Mouse (Mus musculus): ENCODE measurements at regions not wholly inside any gene's neighbourhood (a gene's known extent, or its start where the extent isn't known, plus 50 kb on each side); places are given as distances from the start of the nearest gene placed in this dataset.

DNA sequence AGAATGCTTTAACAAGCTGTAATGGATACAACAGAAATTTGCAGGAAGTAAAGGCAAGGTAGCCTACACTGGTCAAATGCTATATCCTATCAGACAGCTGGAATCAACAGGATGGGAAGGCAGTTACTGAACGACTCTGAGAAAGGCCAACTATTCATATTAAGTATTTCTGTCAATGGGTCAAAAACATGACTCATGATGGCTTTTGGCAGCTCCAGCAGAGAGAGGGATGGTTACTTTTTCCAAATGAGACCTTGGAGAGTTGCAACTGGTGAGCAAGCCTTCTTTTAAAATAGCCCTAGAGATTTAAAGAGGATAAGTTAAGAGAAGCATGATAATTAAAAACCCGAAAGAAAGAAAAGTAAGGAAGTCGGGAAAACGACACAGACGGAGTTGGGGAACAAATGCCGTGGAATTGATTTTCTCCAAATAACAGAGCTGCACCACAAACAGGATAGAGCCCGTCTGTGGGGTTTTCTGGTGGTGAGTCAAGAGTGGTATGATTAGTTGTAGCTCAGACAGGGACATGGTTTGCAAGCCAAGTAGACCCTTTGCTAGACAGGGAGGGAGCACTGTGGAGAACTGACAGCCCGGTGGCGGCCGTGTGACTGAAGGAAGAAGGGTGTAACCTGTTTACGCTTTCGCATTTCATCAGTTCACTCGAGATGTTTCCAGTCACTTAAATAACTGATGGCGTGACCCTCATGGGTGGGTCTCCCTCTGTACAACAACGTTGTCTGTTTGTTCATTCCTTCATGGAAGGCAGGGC is 3638.1 kb upstream of the Gm7489 start:
- intact Hi-C loops (cut with DNase I; ENCODE audit: low total_unique reads), result no loop called here

DNA sequence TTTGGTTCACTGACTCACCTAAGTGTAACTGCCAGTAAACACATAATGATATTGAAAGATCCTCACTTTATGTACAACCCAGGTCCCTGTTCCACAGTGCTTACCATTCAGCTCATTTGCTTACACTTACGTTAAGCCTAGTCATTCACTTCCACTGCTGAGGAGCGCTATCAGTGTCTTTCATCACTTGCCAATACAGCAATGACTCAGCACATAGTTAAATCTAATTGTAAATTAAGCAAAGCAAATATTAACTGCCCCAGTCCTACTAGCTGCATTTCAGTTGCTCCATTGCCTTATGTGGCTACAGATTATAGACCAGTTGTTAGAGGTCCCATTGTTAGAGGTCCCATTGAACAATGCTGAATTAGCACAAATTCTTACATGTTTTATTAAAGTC is 3624.6 kb upstream of the Gm7489 start:
- no peak for DNase-seq
- intact Hi-C loops (cut with DNase I; ENCODE audit: low total_unique reads), result no loop called here

More for the DNA sequence above, 3638.1 kb upstream of the Gm7489 start:
- peak; percentile 20 for DNase-seq

DNA sequence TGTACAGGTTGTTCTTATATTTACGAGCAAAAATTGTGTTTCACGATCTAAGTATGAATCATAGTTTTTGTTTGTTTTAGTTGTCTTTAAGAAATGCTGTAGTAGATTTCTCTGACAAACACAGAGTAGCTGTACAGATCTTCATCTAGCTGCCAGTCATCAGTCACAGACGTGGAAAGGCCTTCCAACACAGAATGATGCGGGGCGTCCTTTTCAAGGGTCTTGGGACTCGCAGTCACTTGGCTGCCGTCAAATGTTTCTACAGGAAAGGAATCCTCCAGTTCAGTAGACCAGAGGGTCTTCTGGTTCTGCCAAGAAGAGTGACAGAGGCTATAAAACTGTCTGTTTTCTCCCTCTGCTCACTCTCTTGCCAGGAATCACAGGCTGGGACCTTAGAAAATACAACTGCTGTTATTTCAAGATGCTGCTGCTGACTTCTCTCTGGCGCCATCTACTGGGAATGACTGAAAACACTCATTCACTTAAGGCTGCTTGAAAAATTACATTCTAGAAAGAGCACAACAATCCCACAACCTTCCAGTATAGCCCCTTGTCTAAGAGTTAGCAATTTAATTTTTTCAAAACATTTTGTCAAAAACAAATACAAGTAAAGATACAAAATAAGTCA is 3623.3 kb upstream of the Gm7489 start:
- peak; percentile 34 for DNase-seq
- intact Hi-C loops (cut with DNase I; ENCODE audit: low total_unique reads), result no loop called here

DNA sequence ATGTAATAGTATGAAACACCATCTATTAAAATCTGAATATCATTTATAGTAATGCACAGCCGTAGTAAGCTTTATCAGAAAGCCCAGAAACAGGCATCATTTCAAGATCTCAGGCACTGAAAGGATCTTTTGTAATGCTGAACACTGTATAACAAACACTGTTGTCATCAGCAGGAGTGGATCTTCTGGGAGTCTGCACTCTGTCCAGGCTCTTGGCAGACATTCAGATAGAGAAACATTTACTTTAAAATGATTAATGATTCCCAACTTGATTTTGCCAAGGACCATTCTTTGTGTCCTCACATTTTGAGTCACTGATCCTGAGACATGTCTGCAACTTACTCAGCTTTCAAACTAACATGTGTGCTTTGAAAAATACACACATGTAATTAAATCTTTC is 3617.2 kb upstream of the Gm7489 start:
- DNase-seq, result no peak
- intact Hi-C loops (cut with DNase I; ENCODE audit: low total_unique reads), result no loop called here

DNA sequence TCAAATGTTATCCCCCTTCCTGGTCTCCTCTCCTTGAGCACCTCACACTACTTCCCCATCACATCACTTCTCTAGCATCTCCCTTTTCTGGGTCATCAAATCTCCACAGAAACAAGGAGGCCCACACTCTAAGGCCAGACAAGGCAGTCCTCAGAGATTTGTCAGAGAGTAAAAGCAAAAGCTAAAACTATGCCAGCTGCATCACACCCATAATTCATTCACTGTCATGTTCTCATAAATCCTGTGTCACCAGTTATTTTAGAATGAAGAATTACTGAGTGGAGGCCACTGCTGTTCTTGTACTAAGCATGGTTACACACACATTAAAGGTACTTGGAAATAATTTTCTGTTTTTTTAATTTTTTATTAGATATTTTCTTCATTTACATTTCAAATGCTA is 3613.1 kb upstream of the Gm7489 start:
- intact Hi-C loops (cut with DNase I; ENCODE audit: low total_unique reads), result no loop called here
- no peak for DNase-seq

DNA sequence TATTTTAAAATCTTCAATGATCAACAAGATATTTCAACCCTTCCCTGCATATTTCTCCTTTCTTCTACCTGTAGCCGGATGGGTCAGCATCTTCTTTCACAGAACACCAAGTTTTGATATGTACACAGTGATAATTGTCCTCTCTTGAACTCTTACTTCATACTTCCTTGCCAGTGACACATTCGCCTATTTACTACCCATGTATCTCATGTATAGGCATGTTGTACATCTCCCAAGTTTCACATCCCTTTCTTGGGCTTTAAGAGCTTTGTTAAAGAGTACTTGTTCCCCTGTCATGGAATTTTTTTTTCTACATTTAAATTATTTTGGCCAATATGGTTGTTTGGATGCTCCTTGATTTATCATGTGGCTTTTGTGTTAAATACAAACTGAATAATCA is 3602.1 kb upstream of the Gm7489 start:
- intact Hi-C loops (cut with DNase I; ENCODE audit: low total_unique reads), result no loop called here
- no peak for DNase-seq

DNA sequence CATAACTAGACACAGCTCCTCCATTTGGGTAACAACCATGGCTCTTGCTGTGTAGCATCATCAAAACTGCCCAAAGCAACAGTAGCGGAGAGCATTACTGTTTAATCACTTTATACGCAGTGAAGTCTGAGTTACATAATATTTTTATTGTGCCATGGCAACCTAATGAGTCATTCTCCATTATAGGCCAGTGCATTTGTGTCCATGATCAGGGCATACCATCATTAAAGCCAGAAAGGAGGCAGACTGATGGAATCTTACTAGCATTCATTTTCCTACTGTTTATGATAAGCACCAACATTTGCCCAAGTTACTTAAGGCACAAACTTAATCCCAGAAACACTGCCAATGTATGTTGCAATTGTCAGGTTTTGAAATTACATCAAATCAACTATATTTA is 3601.2 kb upstream of the Gm7489 start:
- intact Hi-C loops (cut with DNase I; ENCODE audit: low total_unique reads), result no loop called here
- DNase-seq, result no peak

DNA sequence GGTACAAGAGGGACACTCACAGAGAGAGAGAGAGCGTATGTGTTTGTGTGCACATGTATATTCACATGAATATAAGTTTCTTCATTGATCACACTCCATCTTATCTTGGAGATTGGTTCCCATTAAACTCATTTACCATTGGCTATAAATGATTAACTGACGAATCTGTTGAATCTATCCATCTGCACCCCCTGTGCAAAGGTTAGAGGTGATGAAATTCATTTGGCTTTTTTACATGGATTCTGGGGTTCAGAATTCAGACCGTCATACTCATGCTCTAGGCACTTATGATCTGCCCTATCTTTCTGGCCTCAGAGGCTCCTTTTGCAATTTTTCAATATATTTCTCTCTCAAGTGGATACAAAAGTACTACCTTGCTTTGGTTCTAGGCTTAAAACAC is 3582.9 kb upstream of the Gm7489 start:
- intact Hi-C loops (cut with DNase I; ENCODE audit: low total_unique reads), result no loop called here
- DNase-seq, result no peak

DNA sequence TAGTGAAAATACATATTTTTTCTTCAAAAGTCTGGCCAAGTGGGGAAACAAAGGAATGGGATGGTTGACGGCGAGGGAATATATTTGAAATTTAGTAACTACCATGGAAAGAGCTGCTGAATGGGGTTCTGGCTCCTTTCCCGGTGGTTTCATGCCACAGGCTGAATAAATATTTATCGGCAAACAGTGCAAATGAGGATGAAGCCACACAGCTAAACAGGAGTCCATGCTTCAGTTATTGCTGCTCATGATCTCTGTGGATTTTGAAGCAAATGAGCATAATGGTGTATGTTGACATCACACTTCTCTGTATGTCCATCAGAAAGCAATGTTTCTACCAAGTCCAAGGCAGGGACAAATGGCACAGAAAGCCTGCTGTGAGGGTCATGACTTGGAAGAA is 3580.6 kb upstream of the Gm7489 start:
- intact Hi-C loops (cut with DNase I; ENCODE audit: low total_unique reads), result no loop called here
- no peak for DNase-seq

DNA sequence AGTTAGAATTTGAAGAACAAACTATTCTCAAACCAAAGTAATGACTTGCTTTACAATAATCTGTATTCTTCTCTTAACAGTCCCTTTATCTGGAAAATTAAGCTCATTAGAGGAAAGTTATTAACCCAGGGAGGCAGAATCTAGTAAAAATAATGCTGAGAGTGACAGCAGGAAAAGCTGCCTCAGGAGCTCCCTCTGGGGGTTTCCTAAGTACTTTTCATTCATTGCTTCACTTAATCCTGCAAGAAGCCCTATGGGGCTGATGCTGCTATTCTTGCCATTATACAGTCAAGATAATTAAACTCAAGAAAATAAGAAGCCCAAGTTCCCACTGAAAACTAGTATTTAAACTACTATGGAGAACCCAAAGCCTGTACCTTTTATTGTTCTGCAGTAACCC is 3563.9 kb upstream of the Gm7489 start:
- intact Hi-C loops (cut with DNase I; ENCODE audit: low total_unique reads), result no loop called here
- no peak for DNase-seq

DNA sequence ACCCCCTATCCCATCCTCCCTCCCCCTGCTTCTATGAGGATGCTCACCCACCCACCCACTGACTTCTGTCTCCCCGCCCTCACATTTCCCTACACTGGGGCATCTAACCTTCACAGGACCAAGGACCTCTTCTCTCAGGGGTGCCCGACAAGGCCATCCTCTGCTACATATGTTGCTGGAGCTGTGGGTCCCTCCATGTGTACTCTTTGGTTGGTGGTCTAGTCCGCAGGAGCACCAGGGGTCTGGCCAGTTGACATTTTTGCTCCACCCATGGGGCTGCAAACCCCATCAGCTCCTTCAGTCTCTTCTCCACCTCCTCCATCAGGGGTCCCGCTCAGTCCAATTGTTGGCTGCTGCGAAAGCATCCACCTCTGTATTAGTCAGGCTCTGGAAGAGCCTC is 3539.2 kb upstream of the Gm7489 start:
- DNase-seq, result no peak
- intact Hi-C loops (cut with DNase I; ENCODE audit: low total_unique reads), result no loop called here

DNA sequence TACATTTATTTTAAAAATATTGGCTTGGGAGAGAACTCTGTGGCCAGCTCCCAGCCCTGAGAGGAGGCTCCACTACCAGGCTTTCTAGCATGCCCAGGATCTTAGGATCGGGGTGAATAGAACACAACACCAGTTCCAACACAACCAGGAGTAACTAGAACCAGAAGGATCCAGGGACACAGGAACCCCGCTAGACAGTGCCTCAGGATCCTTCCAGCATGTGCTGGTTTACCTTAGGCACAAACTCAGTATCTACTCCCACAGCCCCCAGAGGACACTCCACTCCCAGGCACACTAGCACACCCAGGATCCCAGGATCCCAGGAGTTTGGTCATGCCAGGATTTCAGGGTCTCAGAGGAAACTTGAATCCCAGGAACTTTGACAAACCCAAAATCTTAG is 3537.8 kb upstream of the Gm7489 start:
- no peak for DNase-seq
- intact Hi-C loops (cut with DNase I; ENCODE audit: low total_unique reads), result no loop called here

DNA sequence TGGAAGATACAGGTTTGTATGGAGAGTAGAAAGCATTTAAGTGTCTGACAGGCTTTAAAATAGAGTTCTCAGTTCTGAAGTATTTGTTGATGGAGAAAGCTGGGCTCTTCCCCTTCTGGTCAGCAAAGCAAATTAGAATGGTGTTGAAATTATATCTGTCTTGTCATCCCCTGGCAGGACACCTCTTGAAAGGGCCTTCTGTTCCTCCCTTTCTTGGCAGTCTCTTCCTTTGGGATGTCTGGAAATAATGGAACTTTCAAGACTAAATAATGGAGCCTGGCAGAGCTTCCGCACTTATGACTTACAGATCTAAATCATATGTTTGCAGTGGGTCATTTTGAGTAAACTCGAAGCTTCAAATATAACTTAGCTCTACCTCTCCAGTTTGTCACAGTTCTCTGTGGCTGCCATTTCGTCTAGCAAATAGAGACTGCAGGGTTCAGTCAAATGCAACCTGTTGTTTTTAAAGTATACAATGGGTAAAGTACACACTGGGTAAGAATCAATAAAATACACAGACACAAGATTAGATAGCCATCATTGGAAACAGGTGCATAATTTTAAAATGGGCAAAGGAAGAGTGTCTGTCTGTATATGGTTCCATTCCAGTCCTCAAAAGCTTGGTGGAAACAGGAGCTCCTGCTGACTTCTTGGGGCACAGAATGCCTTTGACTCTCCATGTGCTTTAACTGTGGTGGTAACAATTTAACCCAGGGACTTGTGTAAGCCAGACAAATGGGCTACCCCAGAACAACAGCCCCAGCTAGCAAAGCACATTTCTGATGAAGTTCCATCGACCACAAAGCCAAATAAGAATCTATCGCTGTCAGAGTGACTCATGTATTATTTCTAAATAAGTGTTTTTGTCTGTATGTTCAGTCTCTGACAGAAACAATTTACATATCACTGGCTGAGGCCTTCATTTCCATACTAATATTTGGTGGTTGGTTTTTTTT is 3524.4 kb upstream of the Gm7489 start:
- intact Hi-C loops (cut with DNase I; ENCODE audit: low total_unique reads), result no loop called here
- no peak for DNase-seq

DNA sequence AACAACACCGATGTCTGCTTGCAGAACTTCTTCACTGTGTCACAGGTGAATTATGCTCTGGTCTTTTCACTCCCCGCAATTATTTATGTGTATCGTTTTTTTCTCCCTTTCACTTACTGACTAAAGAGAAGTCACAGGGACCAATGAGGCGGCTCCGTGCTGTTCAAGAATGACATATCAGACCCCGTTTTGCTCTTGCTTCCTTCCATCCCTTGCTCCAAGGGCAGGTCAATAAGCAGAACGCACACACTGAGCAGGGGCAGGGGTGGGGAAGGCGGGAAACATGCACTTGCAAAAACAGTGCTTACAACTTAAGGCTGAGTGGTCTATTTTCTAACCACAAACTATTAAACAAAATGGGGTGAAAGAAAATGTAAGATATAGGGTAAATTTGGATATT is 3523.4 kb upstream of the Gm7489 start:
- intact Hi-C loops (cut with DNase I; ENCODE audit: low total_unique reads), result no loop called here
- no peak for DNase-seq

DNA sequence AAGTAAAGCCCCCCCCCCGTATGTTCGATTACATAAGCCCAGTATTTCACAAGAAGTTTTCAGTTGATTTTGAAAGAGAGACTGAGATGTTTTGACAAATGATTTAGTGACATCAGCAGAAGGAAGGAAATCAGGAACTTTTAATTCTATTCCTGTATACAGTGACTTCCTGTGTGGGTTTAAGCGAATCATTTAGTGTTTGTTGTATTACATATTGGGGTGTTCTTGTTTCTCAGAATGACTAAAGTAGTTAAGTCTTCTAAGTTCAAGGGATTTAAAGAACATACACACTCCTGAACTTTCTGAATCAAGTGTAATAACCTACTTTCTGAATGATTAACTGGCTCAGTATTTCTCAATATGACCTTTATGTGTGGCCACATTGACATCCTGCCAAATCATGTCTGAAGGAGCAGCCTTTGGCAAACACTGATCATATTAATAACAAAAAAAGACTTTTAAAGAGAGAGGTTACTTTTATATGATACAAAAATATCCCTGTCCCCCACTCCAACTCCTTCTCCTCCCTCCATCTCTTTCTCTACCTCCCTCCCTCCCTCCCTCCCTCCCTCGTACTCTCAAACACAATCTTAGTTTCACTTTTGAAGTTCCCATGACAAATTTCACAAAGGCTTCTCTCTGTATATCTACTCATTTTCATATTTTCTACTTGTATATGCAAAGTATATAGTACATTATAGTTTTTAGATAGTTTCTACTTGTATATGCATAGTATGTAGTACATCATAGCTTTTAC is 3522.8 kb upstream of the Gm7489 start:
- DNase-seq, result no peak
- intact Hi-C loops (cut with DNase I; ENCODE audit: low total_unique reads), result no loop called here

DNA sequence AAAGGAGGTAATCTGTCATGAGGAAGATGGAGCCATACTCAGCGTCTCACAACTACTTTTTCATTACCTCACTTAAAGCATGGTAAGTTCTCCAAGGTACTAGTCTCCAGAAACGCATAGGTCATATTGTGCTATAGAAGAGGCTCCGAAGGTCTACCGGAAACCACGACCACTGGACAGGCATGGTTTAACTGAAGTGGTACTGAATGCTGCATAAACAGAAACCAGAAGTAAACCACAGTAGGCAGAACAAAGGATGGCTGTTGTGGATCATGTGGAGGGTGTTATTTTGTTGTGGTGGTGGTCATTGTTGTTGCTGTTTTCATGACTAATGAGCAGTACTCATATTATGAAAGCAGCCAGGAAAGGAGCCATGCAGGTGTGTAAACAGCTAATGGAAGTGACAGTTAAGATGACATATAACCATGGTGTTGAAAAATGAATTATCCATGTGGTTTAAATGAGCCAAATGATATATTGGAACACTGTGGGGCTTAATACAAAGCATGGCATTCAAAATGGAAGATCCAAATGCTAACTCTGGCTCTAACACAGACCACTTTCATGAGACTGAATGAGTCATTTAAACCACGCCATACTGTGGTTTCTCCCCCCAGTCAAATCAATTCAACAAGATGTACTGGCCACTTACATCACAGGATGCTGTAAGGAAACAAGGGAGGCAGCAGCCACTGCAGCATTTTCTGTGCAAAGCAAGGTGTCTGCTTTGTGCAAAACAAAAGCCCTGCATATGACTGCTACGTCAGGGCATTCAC is 3484.5 kb upstream of the Gm7489 start:
- no peak for DNase-seq
- intact Hi-C loops (cut with DNase I; ENCODE audit: low total_unique reads), result no loop called here

DNA sequence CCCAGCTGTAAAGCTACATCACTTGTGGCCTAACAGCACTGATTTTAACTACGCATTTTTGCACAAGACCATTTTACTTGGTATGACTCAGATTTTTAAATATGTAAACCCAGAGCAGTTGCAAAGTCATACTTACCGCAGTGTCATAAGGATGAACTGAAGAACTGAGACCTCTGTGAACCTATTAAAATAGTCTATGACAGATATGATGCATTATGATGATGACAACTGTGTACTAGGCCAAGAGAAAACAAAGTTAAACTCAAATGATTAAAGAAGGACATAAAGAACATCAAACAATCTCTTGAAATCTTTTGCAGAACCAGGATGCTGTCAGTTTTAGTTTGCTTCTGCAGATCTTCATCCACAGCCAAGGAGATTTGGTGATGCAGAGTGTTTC is 3483.3 kb upstream of the Gm7489 start:
- intact Hi-C loops (cut with DNase I; ENCODE audit: low total_unique reads), result no loop called here
- DNase-seq, result no peak

DNA sequence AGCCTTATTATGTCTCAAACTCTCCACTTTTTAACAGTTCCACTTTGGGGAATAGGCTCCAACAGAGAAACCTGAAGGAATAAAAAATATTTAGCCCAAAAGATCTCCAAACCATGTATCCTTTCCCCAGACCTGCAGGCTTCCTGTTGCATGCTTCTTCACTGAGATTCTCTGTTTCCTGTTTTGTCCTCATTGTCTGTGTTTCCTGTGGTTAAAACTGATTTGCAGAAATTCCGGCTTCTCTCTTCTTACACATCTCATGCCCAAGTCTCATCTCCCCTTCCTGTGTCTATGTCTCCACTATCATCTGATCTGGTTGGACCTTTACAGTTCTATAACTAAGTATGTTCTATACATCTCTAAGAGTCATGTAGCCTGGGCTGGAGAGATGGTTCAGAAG is 3482.2 kb upstream of the Gm7489 start:
- intact Hi-C loops (cut with DNase I; ENCODE audit: low total_unique reads), result no loop called here
- no peak for DNase-seq

DNA sequence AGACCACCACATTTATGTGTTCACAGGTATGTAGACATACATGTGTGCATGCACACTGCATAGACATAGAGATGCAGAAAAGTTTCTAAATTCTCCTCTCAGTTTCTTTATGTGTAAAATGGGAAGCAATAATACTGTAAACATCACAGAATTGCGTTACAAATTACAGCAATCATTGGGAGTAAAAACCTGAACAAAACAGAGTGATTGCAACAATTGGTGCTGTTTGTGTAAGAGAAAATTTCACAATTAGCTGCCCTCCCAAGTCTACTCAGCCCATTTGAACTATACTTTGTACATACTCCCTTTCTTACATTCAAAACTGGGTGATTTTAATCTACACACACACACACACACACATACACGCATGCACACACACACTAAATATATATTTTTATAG is 3480.8 kb upstream of the Gm7489 start:
- intact Hi-C loops (cut with DNase I; ENCODE audit: low total_unique reads), result no loop called here
- DNase-seq, result no peak

Measured in gastrocnemius, postnatal 14 days (tissue).